Mouse (Mus musculus): Measurements from ENCODE around the gene P2rx7. TPM values are rescaled to one million over a fixed set of nuclear protein-coding genes. Genes with fewer than 3 reads are reported as not detected.

P2rx7 gene
- polyA plus RNA-seq, 1 experiment from 2014 or later = 1.9 TPM

DNA sequence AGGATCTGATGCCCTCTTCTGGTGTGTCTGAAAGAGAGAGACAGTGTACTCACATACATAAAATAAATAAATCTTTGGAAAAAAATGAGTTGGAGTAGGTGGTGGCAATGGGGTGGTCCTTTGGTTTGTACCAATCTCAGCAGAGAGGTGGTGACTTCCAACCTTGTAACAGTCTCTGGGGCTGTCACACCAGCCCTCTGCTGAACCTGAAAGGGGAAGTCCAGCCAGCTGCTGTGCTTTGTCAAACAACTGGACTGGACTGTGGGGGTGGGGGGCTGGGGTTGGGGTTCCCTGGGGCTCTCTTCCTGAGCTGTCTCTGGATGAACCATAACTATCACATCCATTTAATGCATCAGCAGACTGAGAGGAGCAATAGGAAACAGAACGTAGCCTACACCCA is 72.0 kb downstream of the P2rx7 start:
- Histone ChIP-seq H3K9me3 (ENCODE audit: control insufficient read depth, low read depth, low read length) (no peaks in the 10 kb centered on the region), H3K4me2 (replicated peaks; ENCODE audit: low read depth, low read length) (no peak overlapping the region), H3K27me3 (ENCODE audit: control insufficient read depth, insufficient read depth, low read length) (no peaks in the 10 kb centered on the region), H3K36me3 (ENCODE audit: control insufficient read depth, insufficient read depth, low read length) (no peaks in the 10 kb centered on the region), H3K27ac (ENCODE audit: low read length) (no peak overlapping the region), H3K4me1 (ENCODE audit: control insufficient read depth, insufficient read depth, low read length) (no peaks in the 10 kb centered on the region), H3K9ac (replicated peaks; ENCODE audit: low read depth, low read length) (no peak overlapping the region), H3K4me3 (ENCODE audit: low read depth, low read length) (no peak overlapping the region)
- WGBS = 63% methylated on average over 1 of the region's 1 CpGs
- no peak for ATAC-seq (ENCODE audit: insufficient number of reproducible peaks, insufficient read depth, low FRiP score, low read depth)

- Histone ChIP-seq H3K9me3 (ENCODE audit: control insufficient read depth, low read depth, low read length) (no peaks in the 10 kb centered on the region), H3K27me3 (ENCODE audit: control insufficient read depth, insufficient read depth, low read length) (no peaks in the 10 kb centered on the region), H3K9ac (replicated peaks; ENCODE audit: low read depth, low read length) (no peak overlapping the region), H3K4me3 (ENCODE audit: low read depth, low read length) (no peak overlapping the region), H3K4me2 (replicated peaks; ENCODE audit: low read depth, low read length) (no peak overlapping the region), H3K36me3 (ENCODE audit: control insufficient read depth, insufficient read depth, low read length) (no peaks in the 10 kb centered on the region), H3K27ac (ENCODE audit: low read length) (no peak overlapping the region), H3K4me1 (ENCODE audit: control insufficient read depth, insufficient read depth, low read length) (no peaks in the 10 kb centered on the region)
- 97% methylated on average over 2 of the region's 2 CpGs for WGBS
- no peak for ATAC-seq (ENCODE audit: insufficient number of reproducible peaks, insufficient read depth, low FRiP score, low read depth)
Observed at GRCm38 (mm10) chr5:122716793-122717192, 73.1 kb downstream of the P2rx7 start.

DNA sequence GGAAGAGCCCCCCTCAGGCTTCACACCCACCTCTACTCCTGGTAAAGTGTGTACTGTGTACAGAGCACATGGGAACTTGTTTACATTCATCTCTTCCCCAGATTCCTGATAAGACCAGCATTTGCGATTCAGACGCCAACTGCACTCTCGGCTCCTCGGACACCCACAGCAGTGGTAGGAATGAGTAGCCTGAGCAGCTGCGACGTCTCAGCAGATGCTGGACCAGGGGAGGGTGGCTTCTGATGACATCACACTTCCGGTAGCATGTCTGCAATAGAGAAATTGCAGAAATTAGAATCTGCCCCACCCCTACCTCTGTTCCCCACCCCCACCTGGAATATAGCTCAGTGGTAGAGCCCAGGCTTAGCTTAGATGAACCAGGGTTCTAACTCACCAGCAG is 74.7 kb downstream of the P2rx7 start:
- Histone ChIP-seq H3K9me3 (ENCODE audit: control insufficient read depth, low read depth, low read length) (no peaks in the 10 kb centered on the region), H3K4me1 (ENCODE audit: control insufficient read depth, insufficient read depth, low read length) (no peaks in the 10 kb centered on the region), H3K27ac (ENCODE audit: low read length) (no peak overlapping the region), H3K4me2 (replicated peaks; ENCODE audit: low read depth, low read length) (no peak overlapping the region), H3K36me3 (ENCODE audit: control insufficient read depth, insufficient read depth, low read length) (no peaks in the 10 kb centered on the region), H3K9ac (replicated peaks; ENCODE audit: low read depth, low read length) (no peak overlapping the region), H3K4me3 (ENCODE audit: low read depth, low read length) (no peak overlapping the region), H3K27me3 (ENCODE audit: control insufficient read depth, insufficient read depth, low read length) (no peaks in the 10 kb centered on the region)
- 29% methylated on average over 7 of the region's 7 CpGs for WGBS
- ATAC-seq (ENCODE audit: insufficient number of reproducible peaks, insufficient read depth, low FRiP score, low read depth) = no peak

- H3K27ac ChIP-seq (ENCODE audit: low read length) = no peak overlapping the region
- 95% methylated on average over 8 of the region's 8 CpGs for WGBS
- no peaks in the 10 kb centered on the region for H3K36me3 ChIP-seq (ENCODE audit: control insufficient read depth, insufficient read depth, low read length)
- no peaks in the 10 kb centered on the region for H3K9me3 ChIP-seq (ENCODE audit: control insufficient read depth, low read depth, low read length)
- H3K9ac ChIP-seq (replicated peaks; ENCODE audit: low read depth, low read length) = no peak overlapping the region
- H3K4me2 ChIP-seq (replicated peaks; ENCODE audit: low read depth, low read length) = no peak overlapping the region
- H3K4me1 ChIP-seq (ENCODE audit: control insufficient read depth, insufficient read depth, low read length) = no peaks in the 10 kb centered on the region
- no peak overlapping the region for H3K4me3 ChIP-seq (ENCODE audit: low read depth, low read length)
- no peak for ATAC-seq (ENCODE audit: insufficient number of reproducible peaks, insufficient read depth, low FRiP score, low read depth)
- no peaks in the 10 kb centered on the region for H3K27me3 ChIP-seq (ENCODE audit: control insufficient read depth, insufficient read depth, low read length)
Observed at GRCm38 (mm10) chr5:122719168-122719567, 75.5 kb downstream of the P2rx7 start.

GRCm38 (mm10) chr5:122725453-122725852 is 81.7 kb downstream of the P2rx7 start:
- no peak overlapping the region for H3K9ac ChIP-seq (replicated peaks; ENCODE audit: low read depth, low read length)
- H3K27me3 ChIP-seq (ENCODE audit: control insufficient read depth, insufficient read depth, low read length) = no peaks in the 10 kb centered on the region
- no peak overlapping the region for H3K4me2 ChIP-seq (replicated peaks; ENCODE audit: low read depth, low read length)
- WGBS = 89% methylated on average over 13 of the region's 13 CpGs
- H3K4me3 ChIP-seq (ENCODE audit: low read depth, low read length) = no peak overlapping the region
- H3K9me3 ChIP-seq (ENCODE audit: control insufficient read depth, low read depth, low read length) = no peaks in the 10 kb centered on the region
- no peaks in the 10 kb centered on the region for H3K36me3 ChIP-seq (ENCODE audit: control insufficient read depth, insufficient read depth, low read length)
- no peak overlapping the region for H3K27ac ChIP-seq (ENCODE audit: low read length)
- no peaks in the 10 kb centered on the region for H3K4me1 ChIP-seq (ENCODE audit: control insufficient read depth, insufficient read depth, low read length)
- no peak for ATAC-seq (ENCODE audit: insufficient number of reproducible peaks, insufficient read depth, low FRiP score, low read depth)

DNA sequence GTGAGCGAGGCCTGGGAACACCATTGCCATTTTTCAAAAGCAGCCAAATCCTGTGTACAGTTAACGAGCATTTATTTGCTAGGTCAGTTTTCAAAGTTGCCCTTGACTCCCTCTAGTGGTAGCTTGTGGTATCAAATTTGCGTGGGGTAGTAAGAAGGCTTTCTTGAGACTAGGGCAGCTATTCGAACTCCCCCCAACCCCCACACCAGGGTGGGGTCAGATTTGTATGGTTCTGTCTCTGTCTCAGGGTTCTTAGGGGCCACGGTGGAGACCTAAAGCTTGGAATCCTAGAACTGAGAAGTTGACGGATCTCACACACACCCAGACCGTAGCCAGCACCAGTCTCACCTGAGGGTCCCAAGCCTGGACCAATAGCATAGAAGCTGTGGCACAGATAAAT is 82.4 kb downstream of the P2rx7 start:
- Histone ChIP-seq H3K27ac (ENCODE audit: low read length) (no peak overlapping the region), H3K36me3 (ENCODE audit: control insufficient read depth, insufficient read depth, low read length) (no peaks in the 10 kb centered on the region), H3K4me1 (ENCODE audit: control insufficient read depth, insufficient read depth, low read length) (no peaks in the 10 kb centered on the region), H3K4me3 (ENCODE audit: low read depth, low read length) (no peak overlapping the region), H3K9me3 (ENCODE audit: control insufficient read depth, low read depth, low read length) (no peaks in the 10 kb centered on the region), H3K9ac (replicated peaks; ENCODE audit: low read depth, low read length) (no peak overlapping the region), H3K4me2 (replicated peaks; ENCODE audit: low read depth, low read length) (no peak overlapping the region), H3K27me3 (ENCODE audit: control insufficient read depth, insufficient read depth, low read length) (no peaks in the 10 kb centered on the region)
- ATAC-seq (ENCODE audit: insufficient number of reproducible peaks, insufficient read depth, low FRiP score, low read depth) = peak; percentile 49; the same call in 1 of the 2 replicates
- WGBS = 21% methylated on average over 7 of the region's 7 CpGs

GRCm38 (mm10) chr5:122726595-122726994 is 82.9 kb downstream of the P2rx7 start:
- 57% methylated on average over 5 of the region's 5 CpGs for WGBS
- Histone ChIP-seq H3K9me3 (ENCODE audit: control insufficient read depth, low read depth, low read length) (no peaks in the 10 kb centered on the region), H3K4me3 (ENCODE audit: low read depth, low read length) (no peak overlapping the region), H3K27ac (ENCODE audit: low read length) (no peak overlapping the region), H3K9ac (replicated peaks; ENCODE audit: low read depth, low read length) (no peak overlapping the region), H3K4me2 (replicated peaks; ENCODE audit: low read depth, low read length) (no peak overlapping the region), H3K36me3 (ENCODE audit: control insufficient read depth, insufficient read depth, low read length) (no peaks in the 10 kb centered on the region), H3K4me1 (ENCODE audit: control insufficient read depth, insufficient read depth, low read length) (peaks cover 3% of the 10 kb centered on the region), H3K27me3 (ENCODE audit: control insufficient read depth, insufficient read depth, low read length) (no peaks in the 10 kb centered on the region)
- no peak for ATAC-seq (ENCODE audit: insufficient number of reproducible peaks, insufficient read depth, low FRiP score, low read depth)

DNA sequence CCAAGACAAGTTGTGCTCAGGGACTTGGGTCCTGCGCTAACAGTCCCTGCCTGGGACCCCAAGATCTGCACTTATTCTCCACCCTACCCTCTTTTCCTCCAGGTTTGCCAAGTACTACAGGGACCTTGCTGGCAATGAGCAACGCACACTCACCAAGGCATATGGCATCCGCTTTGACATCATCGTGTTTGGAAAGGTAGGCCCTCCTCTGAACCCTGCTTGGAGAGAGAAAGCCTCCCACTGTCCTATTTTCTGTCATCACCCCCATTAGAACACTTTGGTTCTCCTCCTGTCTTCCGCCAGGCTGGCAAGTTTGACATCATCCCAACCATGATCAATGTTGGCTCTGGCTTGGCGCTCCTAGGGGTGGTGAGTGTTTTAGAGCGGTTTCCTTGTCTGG is 83.4 kb downstream of the P2rx7 start:
- H3K9ac ChIP-seq (replicated peaks; ENCODE audit: low read depth, low read length) = no peak overlapping the region
- no peak for ATAC-seq (ENCODE audit: insufficient number of reproducible peaks, insufficient read depth, low FRiP score, low read depth)
- no peak overlapping the region for H3K4me2 ChIP-seq (replicated peaks; ENCODE audit: low read depth, low read length)
- no peak overlapping the region for H3K4me3 ChIP-seq (ENCODE audit: low read depth, low read length)
- H3K9me3 ChIP-seq (ENCODE audit: control insufficient read depth, low read depth, low read length) = no peaks in the 10 kb centered on the region
- no peak overlapping the region for H3K27ac ChIP-seq (ENCODE audit: low read length)
- no peaks in the 10 kb centered on the region for H3K27me3 ChIP-seq (ENCODE audit: control insufficient read depth, insufficient read depth, low read length)
- WGBS = 88% methylated on average over 7 of the region's 7 CpGs
- H3K4me1 ChIP-seq (ENCODE audit: control insufficient read depth, insufficient read depth, low read length) = peaks cover 8% of the 10 kb centered on the region
- H3K36me3 ChIP-seq (ENCODE audit: control insufficient read depth, insufficient read depth, low read length) = no peaks in the 10 kb centered on the region

DNA sequence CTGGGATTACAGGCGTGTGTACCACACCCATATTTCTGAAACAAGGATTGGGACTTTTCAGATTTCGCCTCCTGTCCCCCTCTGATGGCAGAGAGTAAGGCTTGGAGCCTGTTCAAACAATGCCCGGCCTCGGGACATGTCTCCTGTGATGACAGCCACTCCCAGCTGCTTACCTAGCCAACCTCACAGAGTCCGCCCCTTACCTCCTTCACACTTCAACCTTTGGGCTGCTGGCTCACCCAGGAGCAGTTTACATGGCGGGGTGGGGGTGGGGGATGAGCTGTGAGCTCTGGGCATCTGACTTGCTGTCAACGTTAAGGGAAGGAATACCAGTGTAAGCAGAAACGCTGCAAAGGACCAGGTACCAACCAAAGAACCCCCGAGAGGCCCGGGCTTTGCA is 87.1 kb downstream of the P2rx7 start:
- H3K27ac ChIP-seq (ENCODE audit: low read length) = no peak overlapping the region
- WGBS = 75% methylated on average over 10 of the region's 10 CpGs
- no peaks in the 10 kb centered on the region for H3K27me3 ChIP-seq (ENCODE audit: control insufficient read depth, insufficient read depth, low read length)
- ATAC-seq (ENCODE audit: insufficient number of reproducible peaks, insufficient read depth, low FRiP score, low read depth) = no peak
- H3K4me2 ChIP-seq (replicated peaks; ENCODE audit: low read depth, low read length) = no peak overlapping the region
- H3K9me3 ChIP-seq (ENCODE audit: control insufficient read depth, low read depth, low read length) = no peaks in the 10 kb centered on the region
- H3K4me3 ChIP-seq (ENCODE audit: low read depth, low read length) = no peak overlapping the region
- H3K36me3 ChIP-seq (ENCODE audit: control insufficient read depth, insufficient read depth, low read length) = no peaks in the 10 kb centered on the region
- peaks cover 15% of the 10 kb centered on the region for H3K4me1 ChIP-seq (ENCODE audit: control insufficient read depth, insufficient read depth, low read length)
- no peak overlapping the region for H3K9ac ChIP-seq (replicated peaks; ENCODE audit: low read depth, low read length)
